Comparison of ENCODE assay signal across 18 mouse cellular contexts in genomic region chr8:8174286-8174685, GRCm38 (mm10).
A peak's percentile ranks its signal among the peaks of the same experiment; 100 is the strongest.
DNase-seq lines count a peak whose midpoint lies in the region; ATAC-seq and TF ChIP-seq lines count a peak whose summit lies in the region.
"Had no signal": no experiment of that assay in that cellular context is flagged by ENCODE, and none has a peak within 500 bp of the region (broad histone marks: within the 10 kb centered on the region; RNA-seq: fewer than 3 reads in every experiment).

No protein-coding gene starts in this region.

- no peaks in the 10 kb centered on the region for H3K36me3 ChIP-seq in midbrain, embryonic 11.5 days (ENCODE audit: control insufficient read depth, insufficient read depth, low read length)
- no peaks in the 10 kb centered on the region for H3K36me3 ChIP-seq in midbrain, embryonic 16.5 days (ENCODE audit: control insufficient read depth, insufficient read depth, low read length)
- no peaks in the 10 kb centered on the region for H3K36me3 ChIP-seq in midbrain, postnatal 0 days (ENCODE audit: insufficient read depth, low read length)
- H3K36me3 ChIP-seq: embryonic facial prominence, embryonic 13.5 days; heart, embryonic 13.5 days; intestine, embryonic 15.5 days; limb, embryonic 12.5 days; liver, embryonic 13.5 days; lung, embryonic 15.5 days had no signal

- H3K4me1 ChIP-seq in midbrain, embryonic 11.5 days (ENCODE audit: control insufficient read depth, insufficient read depth, low read length) = peaks cover 2% of the 10 kb centered on the region; the same call in 1 of the 2 replicates
- H3K4me1 ChIP-seq in midbrain, embryonic 16.5 days (ENCODE audit: control insufficient read depth, insufficient read depth, low read length) = 0 out of 2 replicates have a peak, but pooled peaks cover 2% of the 10 kb centered on the region
- H3K4me1 ChIP-seq in midbrain, postnatal 0 days (ENCODE audit: insufficient read depth, low read length) = no peaks in the 10 kb centered on the region
- H3K4me1 ChIP-seq: intestine, embryonic 15.5 days; limb, embryonic 12.5 days; liver, embryonic 13.5 days; lung, embryonic 15.5 days had no signal

- H3K4me3 ChIP-seq in midbrain, embryonic 11.5 days (ENCODE audit: low read depth, low read length) = no peak overlapping the region
- no peak overlapping the region for H3K4me3 ChIP-seq in midbrain, embryonic 16.5 days (ENCODE audit: low read depth, low read length)
- no peak overlapping the region for H3K4me3 ChIP-seq in midbrain, postnatal 0 days (ENCODE audit: low read depth, low read length)
- H3K4me3 ChIP-seq: embryonic facial prominence, embryonic 13.5 days; heart, embryonic 13.5 days; intestine, embryonic 15.5 days; limb, embryonic 12.5 days; liver, embryonic 13.5 days; lung, embryonic 15.5 days; myocyte had no signal

- H3K27me3 ChIP-seq in midbrain, embryonic 11.5 days (ENCODE audit: control insufficient read depth, insufficient read depth, low read length) = no peaks in the 10 kb centered on the region
- H3K27me3 ChIP-seq in midbrain, embryonic 16.5 days (ENCODE audit: control insufficient read depth, insufficient read depth, low read depth, low read length) = no peaks in the 10 kb centered on the region
- no peaks in the 10 kb centered on the region for H3K27me3 ChIP-seq in midbrain, postnatal 0 days (ENCODE audit: insufficient read depth, low read length)
- H3K27me3 ChIP-seq: CH12.LX; embryonic facial prominence, embryonic 13.5 days; heart, embryonic 13.5 days; intestine, embryonic 15.5 days; limb, embryonic 12.5 days; liver, embryonic 13.5 days; lung, embryonic 15.5 days had no signal

- intact Hi-C loops in heart, postnatal 10 days (cut with DNase I) = no loop called here

- TF ChIP-seq CTCF in midbrain, postnatal 0 days (IDR thresholded peaks at IDR 0.05) = no peak

- no peak overlapping the region for H3K27ac ChIP-seq in midbrain, embryonic 11.5 days (ENCODE audit: low read depth, low read length)
- no peak overlapping the region for H3K27ac ChIP-seq in midbrain, embryonic 16.5 days (ENCODE audit: low read length)
- H3K27ac ChIP-seq in midbrain, postnatal 0 days (ENCODE audit: low read depth, low read length) = no peak overlapping the region
- H3K27ac ChIP-seq: embryonic facial prominence, embryonic 13.5 days; heart, embryonic 13.5 days; intestine, embryonic 15.5 days; limb, embryonic 12.5 days; liver, embryonic 13.5 days; lung, embryonic 15.5 days had no signal

- no peaks in the 10 kb centered on the region for H3K9me3 ChIP-seq in midbrain, embryonic 11.5 days (ENCODE audit: control insufficient read depth, low read length)
- no peaks in the 10 kb centered on the region for H3K9me3 ChIP-seq in midbrain, embryonic 16.5 days (replicated peaks; ENCODE audit: control insufficient read depth, low read length, poor library complexity, severe bottlenecking)
- H3K9me3 ChIP-seq in midbrain, postnatal 0 days (ENCODE audit: low read length) = no peaks in the 10 kb centered on the region
- H3K9me3 ChIP-seq: embryonic facial prominence, embryonic 13.5 days; heart, embryonic 13.5 days; intestine, embryonic 15.5 days; limb, embryonic 12.5 days; liver, embryonic 13.5 days; lung, embryonic 15.5 days had no signal

- no peak overlapping the region for H3K9ac ChIP-seq in midbrain, embryonic 11.5 days (ENCODE audit: low read length)
- no peak overlapping the region for H3K9ac ChIP-seq in midbrain, embryonic 16.5 days (ENCODE audit: low read depth, low read length)
- H3K9ac ChIP-seq in midbrain, postnatal 0 days (replicated peaks; ENCODE audit: low read length, poor library complexity, severe bottlenecking) = no peak overlapping the region
- H3K9ac ChIP-seq: embryonic facial prominence, embryonic 13.5 days; heart, embryonic 13.5 days; intestine, embryonic 15.5 days; limb, embryonic 12.5 days; liver, embryonic 13.5 days; lung, embryonic 15.5 days had no signal

- peak; percentile 61; the same call in 1 of the 2 replicates for ATAC-seq in midbrain, embryonic 11.5 days (ENCODE audit: low FRiP score)
- no peak for ATAC-seq in midbrain, embryonic 16.5 days
- ATAC-seq in midbrain, postnatal 0 days (ENCODE audit: low FRiP score) = no peak
- ATAC-seq: intestine, embryonic 15.5 days had no signal

- 49% methylated on average over 2 of the region's 2 CpGs for WGBS in midbrain, embryonic 11.5 days
- 31% methylated on average over 2 of the region's 2 CpGs for WGBS in midbrain, embryonic 16.5 days
- 15% methylated on average over 2 of the region's 2 CpGs for WGBS in midbrain, postnatal 0 days

- no peak overlapping the region for H3K4me2 ChIP-seq in midbrain, embryonic 11.5 days
- H3K4me2 ChIP-seq in midbrain, embryonic 16.5 days (ENCODE audit: low read length) = no peak overlapping the region
- no peak overlapping the region for H3K4me2 ChIP-seq in midbrain, postnatal 0 days (ENCODE audit: low read depth, low read length, poor library complexity, severe bottlenecking)
- H3K4me2 ChIP-seq: embryonic facial prominence, embryonic 13.5 days; heart, embryonic 13.5 days; intestine, embryonic 15.5 days; limb, embryonic 12.5 days; liver, embryonic 13.5 days; lung, embryonic 15.5 days had no signal

- peak; percentile 3 for DNase-seq in cerebellum, adult 11-12 months
- no peak for DNase-seq in cerebellum, adult 9-10 months
- DNase-seq in heart, adult 11 months = peak; percentile 73
- no peak for DNase-seq in heart, postnatal 10 days
- no peak for DNase-seq in midbrain, embryonic 11.5 days (ENCODE audit: low spot score, missing footprints)
- peak; percentile 44 for DNase-seq in midbrain, postnatal 0 days (ENCODE audit: low spot score)
- DNase-seq in spleen, postnatal 4 days (ENCODE audit: low spot score in 2 of 2) = no peak
- DNase-seq: heart, postnatal 4 days; liver, embryonic 13.5 days; thymus, adult 18-20 months had no signal

Comparison
In these comparisons a context has a peak if more than half of its experiments do, and no peak if none do; other contexts are left out.
1. DNase-seq: peak in cerebellum, adult 11-12 months (single experiment), heart, adult 11 months (single experiment) and midbrain, postnatal 0 days (single experiment); none in cerebellum, adult 9-10 months (single experiment), heart, postnatal 10 days (0 of 2), midbrain, embryonic 11.5 days (single experiment) and spleen, postnatal 4 days (0 of 2).